Mouse (Mus musculus): ENCODE measurements around the gene Dhx35. TPM values are rescaled to one million over a fixed set of nuclear protein-coding genes. Genes with fewer than 3 reads are reported as not detected.

The Dhx35 gene
- total and polyA plus RNA-seq, 3 experiments: 15.2 to 21.6 (median 17.5) TPM

- intact Hi-C loops (cut with DNase I): loop anchor here (2.0 kb wide), 1 partner anchor 86 kb away; no protein-coding TSS in a partner anchor
These were observed 58.0 kb downstream of the Dhx35 start for GRCm38 (mm10) chr2:158852579-158852978.

GRCm38 (mm10) chr2:158856896-158857499, 62.4 kb downstream of the Dhx35 start:
- Histone ChIP-seq H3K79me2 (replicated peaks; ENCODE audit: control insufficient read depth, insufficient read depth, low read length) (no peaks in the 10 kb centered on the region), H3K36me3 (ENCODE audit: control insufficient read depth, insufficient read depth, low read length) (no peaks in the 10 kb centered on the region), H3K4me1 (ENCODE audit: control insufficient read depth, insufficient read depth, low read length) (no peaks in the 10 kb centered on the region), H3K4me3 (no peak overlapping the region), H3K9ac (ENCODE audit: low read depth, low read length) (no peak overlapping the region), H3K27ac (no peak overlapping the region), H3K27me3 (ENCODE audit: control insufficient read depth, insufficient read depth, low read length) (no peaks in the 10 kb centered on the region)
- no peak for DNase-seq
- intact Hi-C loops (cut with DNase I): no loop called here
- 84% methylated on average over 10 of the region's 10 CpGs for WGBS
- no peak for TF ChIP-seq EP300 (IDR thresholded peaks at IDR 0.05; ENCODE audit: insufficient read depth, low read depth, low read length)
- no peak for TF ChIP-seq CTCF (IDR thresholded peaks at IDR 0.05)
- no peak for TF ChIP-seq POLR2A (IDR thresholded peaks at IDR 0.05; ENCODE audit: insufficient read depth, low read depth, low read length)

More at GRCm38 (mm10) chr2:158852579-158852978, 58.0 kb downstream of the Dhx35 start:
- Histone ChIP-seq H3K27ac (no peak overlapping the region), H3K9ac (ENCODE audit: low read depth, low read length) (no peak overlapping the region), H3K79me2 (replicated peaks; ENCODE audit: control insufficient read depth, insufficient read depth, low read length) (no peaks in the 10 kb centered on the region), H3K27me3 (ENCODE audit: control insufficient read depth, insufficient read depth, low read length) (no peaks in the 10 kb centered on the region), H3K4me1 (ENCODE audit: control insufficient read depth, insufficient read depth, low read length) (no peaks in the 10 kb centered on the region), H3K36me3 (ENCODE audit: control insufficient read depth, insufficient read depth, low read length) (no peaks in the 10 kb centered on the region), H3K4me3 (no peak overlapping the region)
- TF ChIP-seq EP300 (IDR thresholded peaks at IDR 0.05; ENCODE audit: insufficient read depth, low read depth, low read length) (no peak), CTCF (IDR thresholded peaks at IDR 0.05) (peak; percentile 73), POLR2A (IDR thresholded peaks at IDR 0.05; ENCODE audit: insufficient read depth, low read depth, low read length) (no peak)
- peak; percentile 32 to 40 for DNase-seq
- 42% methylated on average over 2 of the region's 2 CpGs for WGBS

- H3K4me1 ChIP-seq (ENCODE audit: control insufficient read depth, insufficient read depth, low read length): no peaks in the 10 kb centered on the region
- intact Hi-C loops (cut with DNase I): no loop called here
- no peak for TF ChIP-seq EP300 (IDR thresholded peaks at IDR 0.05; ENCODE audit: insufficient read depth, low read depth, low read length)
- 82% methylated on average over 15 of the region's 15 CpGs for WGBS
- H3K4me3 ChIP-seq: no peak overlapping the region
- H3K27ac ChIP-seq: no peak overlapping the region
- DNase-seq: no peak
- H3K9ac ChIP-seq (ENCODE audit: low read depth, low read length): no peak overlapping the region
- no peaks in the 10 kb centered on the region for H3K36me3 ChIP-seq (ENCODE audit: control insufficient read depth, insufficient read depth, low read length)
- no peaks in the 10 kb centered on the region for H3K79me2 ChIP-seq (replicated peaks; ENCODE audit: control insufficient read depth, insufficient read depth, low read length)
- no peaks in the 10 kb centered on the region for H3K27me3 ChIP-seq (ENCODE audit: control insufficient read depth, insufficient read depth, low read length)
These were observed 63.0 kb downstream of the Dhx35 start for GRCm38 (mm10) chr2:158857579-158857978.

- Histone ChIP-seq H3K27ac (no peak overlapping the region), H3K36me3 (ENCODE audit: control insufficient read depth, insufficient read depth, low read length) (no peaks in the 10 kb centered on the region), H3K4me3 (no peak overlapping the region), H3K79me2 (replicated peaks; ENCODE audit: control insufficient read depth, insufficient read depth, low read length) (no peaks in the 10 kb centered on the region), H3K9ac (ENCODE audit: low read depth, low read length) (no peak overlapping the region), H3K4me1 (ENCODE audit: control insufficient read depth, insufficient read depth, low read length) (no peaks in the 10 kb centered on the region), H3K27me3 (ENCODE audit: control insufficient read depth, insufficient read depth, low read length) (no peaks in the 10 kb centered on the region)
- no peak for DNase-seq
- TF ChIP-seq CTCF (IDR thresholded peaks at IDR 0.05) (no peak), POLR2A (IDR thresholded peaks at IDR 0.05; ENCODE audit: insufficient read depth, low read depth, low read length) (no peak), EP300 (IDR thresholded peaks at IDR 0.05; ENCODE audit: insufficient read depth, low read depth, low read length) (no peak)
- intact Hi-C loops (cut with DNase I): loop anchor here (5.0 to 10.0 kb wide), 3 partner anchors 206 to 1504 kb away; partner anchors contain the start of gene Mafb
- WGBS: 83% methylated on average over 2 of the region's 2 CpGs
These were observed 66.5 kb downstream of the Dhx35 start for GRCm38 (mm10) chr2:158861115-158861514.

- DNase-seq: peak; percentile 39 to 55
- no peak overlapping the region for H3K27ac ChIP-seq
These were observed 68.9 kb downstream of the Dhx35 start for GRCm38 (mm10) chr2:158863341-158864125.

GRCm38 (mm10) chr2:158864126-158864458, 69.5 kb downstream of the Dhx35 start:
- Histone ChIP-seq H3K79me2 (replicated peaks; ENCODE audit: control insufficient read depth, insufficient read depth, low read length) (no peaks in the 10 kb centered on the region), H3K27me3 (ENCODE audit: control insufficient read depth, insufficient read depth, low read length) (no peaks in the 10 kb centered on the region), H3K27ac (no peak overlapping the region), H3K36me3 (ENCODE audit: control insufficient read depth, insufficient read depth, low read length) (no peaks in the 10 kb centered on the region), H3K4me1 (ENCODE audit: control insufficient read depth, insufficient read depth, low read length) (no peaks in the 10 kb centered on the region), H3K9ac (ENCODE audit: low read depth, low read length) (no peak overlapping the region), H3K4me3 (no peak overlapping the region)
- intact Hi-C loops (cut with DNase I): loop anchor here (2.0 to 10.0 kb wide), 4 partner anchors 209 to 1727 kb away; partner anchors contain the start of gene Mafb
- no peak for TF ChIP-seq POLR2A (IDR thresholded peaks at IDR 0.05; ENCODE audit: insufficient read depth, low read depth, low read length)
- WGBS: 79% methylated on average over 4 of the region's 4 CpGs
- DNase-seq: no peak

More at GRCm38 (mm10) chr2:158863341-158864125, 68.9 kb downstream of the Dhx35 start:
- intact Hi-C loops (cut with DNase I): loop anchor here (1.0 to 10.0 kb wide), 5 partner anchors 95 to 1727 kb away; partner anchors contain the start of genes Fam83d and Mafb
- TF ChIP-seq EP300 (IDR thresholded peaks at IDR 0.05; ENCODE audit: insufficient read depth, low read depth, low read length) (peak; percentile 90), CTCF (IDR thresholded peaks at IDR 0.05) (peak; percentile 90), POLR2A (IDR thresholded peaks at IDR 0.05; ENCODE audit: insufficient read depth, low read depth, low read length) (no peak)
- no peak overlapping the region for H3K9ac ChIP-seq (ENCODE audit: low read depth, low read length)
- H3K4me1 ChIP-seq (ENCODE audit: control insufficient read depth, insufficient read depth, low read length): no peaks in the 10 kb centered on the region
- no peaks in the 10 kb centered on the region for H3K27me3 ChIP-seq (ENCODE audit: control insufficient read depth, insufficient read depth, low read length)
- no peaks in the 10 kb centered on the region for H3K79me2 ChIP-seq (replicated peaks; ENCODE audit: control insufficient read depth, insufficient read depth, low read length)
- 42% methylated on average over 11 of the region's 11 CpGs for whole genome bisulfite sequencing
- H3K4me3 ChIP-seq: no peak overlapping the region
- no peaks in the 10 kb centered on the region for H3K36me3 ChIP-seq (ENCODE audit: control insufficient read depth, insufficient read depth, low read length)

All from heart, adult 2 months (tissue).